Mouse (Mus musculus): Measurements from ENCODE around the gene Myocd. TPM values are rescaled to one million over a fixed set of nuclear protein-coding genes. Genes with fewer than 3 reads are reported as not detected.

Gene Myocd
- polyA plus RNA-seq (2015; fragmentation: Nextera tagmentation; extraction: Ambion mirVana): 4.5 and 7.7 TPM in 2 replicates

- Histone ChIP-seq H3K9ac (replicated peaks; ENCODE audit: low read length) (peak within 1 kb of the TSS; percentile 62), H3K4me2 (replicated peaks; ENCODE audit: low read depth, low read length) (peak within 1 kb of the TSS; percentile 87), H3K36me3 (ENCODE audit: insufficient read depth, low read length) (no peaks in the 10 kb centered on the region), H3K4me1 (ENCODE audit: insufficient read depth, low read length) (peaks cover 13% of the 10 kb centered on the region), H3K27me3 (ENCODE audit: insufficient read depth, low read length) (peaks cover 3% of the 10 kb centered on the region; the same call in 1 of the 2 replicates), H3K9me3 (ENCODE audit: low read length) (no peaks in the 10 kb centered on the region), H3K4me3 (ENCODE audit: low read length) (peak within 1 kb of the TSS; percentile 53), H3K27ac (ENCODE audit: low read length) (no peak within 1 kb of the TSS)
- peak; percentile 90 for ATAC-seq (ENCODE audit: low FRiP score, low TSS enrichment)
- under 1% methylated on average over 37 of the region's 37 CpGs for WGBS
These were observed at the start of gene Myocd for GRCm38 (mm10) chr11:65269851-65270473. TSS of gene Myocd (minus strand) at chr11:65269989.

GRCm38 (mm10) chr11:65303824-65304223, 34.0 kb upstream of the Myocd start:
- H3K9ac ChIP-seq (replicated peaks; ENCODE audit: low read length): no peak overlapping the region
- no peak for ATAC-seq (ENCODE audit: low FRiP score, low TSS enrichment)
- 41% methylated on average over 3 of the region's 3 CpGs for WGBS

GRCm38 (mm10) chr11:65294128-65294833, 24.5 kb upstream of the Myocd start:
- H3K4me2 ChIP-seq (replicated peaks; ENCODE audit: low read depth, low read length): no peak overlapping the region
- ATAC-seq (ENCODE audit: low FRiP score, low TSS enrichment): no peak
- 87% methylated on average over 10 of the region's 10 CpGs for WGBS

More at GRCm38 (mm10) chr11:65303824-65304223, 34.0 kb upstream of the Myocd start:
- Histone ChIP-seq H3K27ac (ENCODE audit: low read length) (no peak overlapping the region), H3K4me3 (ENCODE audit: low read length) (no peak overlapping the region), H3K9me3 (ENCODE audit: low read length) (no peaks in the 10 kb centered on the region), H3K36me3 (ENCODE audit: insufficient read depth, low read length) (no peaks in the 10 kb centered on the region), H3K4me1 (ENCODE audit: insufficient read depth, low read length) (no peaks in the 10 kb centered on the region), H3K4me2 (replicated peaks; ENCODE audit: low read depth, low read length) (no peak overlapping the region), H3K27me3 (ENCODE audit: insufficient read depth, low read length) (no peaks in the 10 kb centered on the region)

GRCm38 (mm10) chr11:65292994-65293393, 23.2 kb upstream of the Myocd start:
- Histone ChIP-seq H3K36me3 (ENCODE audit: insufficient read depth, low read length) (no peaks in the 10 kb centered on the region), H3K27ac (ENCODE audit: low read length) (no peak overlapping the region), H3K9me3 (ENCODE audit: low read length) (no peaks in the 10 kb centered on the region), H3K9ac (replicated peaks; ENCODE audit: low read length) (no peak overlapping the region), H3K27me3 (ENCODE audit: insufficient read depth, low read length) (no peaks in the 10 kb centered on the region; the same call in 1 of the 2 replicates), H3K4me2 (replicated peaks; ENCODE audit: low read depth, low read length) (no peak overlapping the region), H3K4me1 (ENCODE audit: insufficient read depth, low read length) (no peaks in the 10 kb centered on the region), H3K4me3 (ENCODE audit: low read length) (no peak overlapping the region)
- ATAC-seq (ENCODE audit: low FRiP score, low TSS enrichment): no peak

More at GRCm38 (mm10) chr11:65294128-65294833, 24.5 kb upstream of the Myocd start:
- no peaks in the 10 kb centered on the region for H3K36me3 ChIP-seq (ENCODE audit: insufficient read depth, low read length)
- no peak overlapping the region for H3K4me3 ChIP-seq (ENCODE audit: low read length)
- H3K9me3 ChIP-seq (ENCODE audit: low read length): no peaks in the 10 kb centered on the region
- H3K27me3 ChIP-seq (ENCODE audit: insufficient read depth, low read length): no peaks in the 10 kb centered on the region; the same call in 1 of the 2 replicates
- H3K27ac ChIP-seq (ENCODE audit: low read length): no peak overlapping the region
- no peak overlapping the region for H3K9ac ChIP-seq (replicated peaks; ENCODE audit: low read length)
- no peaks in the 10 kb centered on the region for H3K4me1 ChIP-seq (ENCODE audit: insufficient read depth, low read length)

GRCm38 (mm10) chr11:65287706-65288105, 17.9 kb upstream of the Myocd start:
- H3K4me1 ChIP-seq (ENCODE audit: insufficient read depth, low read length): no peaks in the 10 kb centered on the region
- H3K27me3 ChIP-seq (ENCODE audit: insufficient read depth, low read length): no peaks in the 10 kb centered on the region
- no peaks in the 10 kb centered on the region for H3K9me3 ChIP-seq (ENCODE audit: low read length)
- H3K27ac ChIP-seq (ENCODE audit: low read length): no peak overlapping the region
- no peak overlapping the region for H3K4me2 ChIP-seq (replicated peaks; ENCODE audit: low read depth, low read length)
- H3K36me3 ChIP-seq (ENCODE audit: insufficient read depth, low read length): no peaks in the 10 kb centered on the region
- ATAC-seq (ENCODE audit: low FRiP score, low TSS enrichment): no peak
- WGBS: 90% methylated on average over 8 of the region's 8 CpGs
- no peak overlapping the region for H3K9ac ChIP-seq (replicated peaks; ENCODE audit: low read length)
- no peak overlapping the region for H3K4me3 ChIP-seq (ENCODE audit: low read length)

GRCm38 (mm10) chr11:65286211-65286610, 16.4 kb upstream of the Myocd start:
- no peak for ATAC-seq (ENCODE audit: low FRiP score, low TSS enrichment)
- Histone ChIP-seq H3K27me3 (ENCODE audit: insufficient read depth, low read length) (no peaks in the 10 kb centered on the region), H3K4me3 (ENCODE audit: low read length) (no peak overlapping the region), H3K27ac (ENCODE audit: low read length) (no peak overlapping the region), H3K9ac (replicated peaks; ENCODE audit: low read length) (no peak overlapping the region), H3K4me1 (ENCODE audit: insufficient read depth, low read length) (no peaks in the 10 kb centered on the region), H3K36me3 (ENCODE audit: insufficient read depth, low read length) (no peaks in the 10 kb centered on the region), H3K4me2 (replicated peaks; ENCODE audit: low read depth, low read length) (no peak overlapping the region), H3K9me3 (ENCODE audit: low read length) (no peaks in the 10 kb centered on the region)
- WGBS: 81% methylated on average over 2 of the region's 2 CpGs

- Histone ChIP-seq H3K4me2 (replicated peaks; ENCODE audit: low read depth, low read length) (no peak overlapping the region), H3K4me3 (ENCODE audit: low read length) (no peak overlapping the region), H3K4me1 (ENCODE audit: insufficient read depth, low read length) (peaks cover 6% of the 10 kb centered on the region), H3K27me3 (ENCODE audit: insufficient read depth, low read length) (peaks cover 6% of the 10 kb centered on the region; the same call in 1 of the 2 replicates), H3K27ac (ENCODE audit: low read length) (no peak overlapping the region), H3K36me3 (ENCODE audit: insufficient read depth, low read length) (no peaks in the 10 kb centered on the region), H3K9ac (replicated peaks; ENCODE audit: low read length) (no peak overlapping the region), H3K9me3 (ENCODE audit: low read length) (no peaks in the 10 kb centered on the region)
- ATAC-seq (ENCODE audit: low FRiP score, low TSS enrichment): no peak
- 82% methylated on average over 6 of the region's 6 CpGs for WGBS
These were observed 5.7 kb upstream of the Myocd start for GRCm38 (mm10) chr11:65275441-65275840.

GRCm38 (mm10) chr11:65271000-65271399, 1.2 kb upstream of the Myocd start:
- peak overlapping the region; percentile 87 for H3K4me2 ChIP-seq (replicated peaks; ENCODE audit: low read depth, low read length)
- H3K4me1 ChIP-seq (ENCODE audit: insufficient read depth, low read length): peaks cover 13% of the 10 kb centered on the region
- no peak overlapping the region; the same call in 1 of the 2 replicates for H3K4me3 ChIP-seq (ENCODE audit: low read length)
- H3K27me3 ChIP-seq (ENCODE audit: insufficient read depth, low read length): peaks cover 3% of the 10 kb centered on the region; the same call in 1 of the 2 replicates
- H3K9ac ChIP-seq (replicated peaks; ENCODE audit: low read length): no peak overlapping the region
- H3K36me3 ChIP-seq (ENCODE audit: insufficient read depth, low read length): no peaks in the 10 kb centered on the region
- no peak overlapping the region for H3K27ac ChIP-seq (ENCODE audit: low read length)
- WGBS: 19% methylated on average over 4 of the region's 4 CpGs
- ATAC-seq (ENCODE audit: low FRiP score, low TSS enrichment): no peak
- no peaks in the 10 kb centered on the region for H3K9me3 ChIP-seq (ENCODE audit: low read length)

- 36% methylated on average over 4 of the region's 4 CpGs for WGBS
- no peaks in the 10 kb centered on the region for H3K9me3 ChIP-seq (ENCODE audit: low read length)
- H3K27me3 ChIP-seq (ENCODE audit: insufficient read depth, low read length): peaks cover 3% of the 10 kb centered on the region; the same call in 1 of the 2 replicates
- H3K4me3 ChIP-seq (ENCODE audit: low read length): no peak overlapping the region
- no peak overlapping the region for H3K4me2 ChIP-seq (replicated peaks; ENCODE audit: low read depth, low read length)
- H3K4me1 ChIP-seq (ENCODE audit: insufficient read depth, low read length): peaks cover 13% of the 10 kb centered on the region
- no peak overlapping the region for H3K27ac ChIP-seq (ENCODE audit: low read length)
- no peak overlapping the region for H3K9ac ChIP-seq (replicated peaks; ENCODE audit: low read length)
- no peaks in the 10 kb centered on the region for H3K36me3 ChIP-seq (ENCODE audit: insufficient read depth, low read length)
- ATAC-seq (ENCODE audit: low FRiP score, low TSS enrichment): no peak
These were observed 1.5 kb downstream of the Myocd start for GRCm38 (mm10) chr11:65268310-65268709.

- 36% methylated on average over 6 of the region's 6 CpGs for WGBS
- Histone ChIP-seq H3K27ac (ENCODE audit: low read length) (no peak overlapping the region), H3K4me2 (replicated peaks; ENCODE audit: low read depth, low read length) (no peak overlapping the region), H3K27me3 (ENCODE audit: insufficient read depth, low read length) (0 out of 2 replicates have a peak, but pooled peaks cover 3% of the 10 kb centered on the region), H3K4me1 (ENCODE audit: insufficient read depth, low read length) (no peaks in the 10 kb centered on the region), H3K9ac (replicated peaks; ENCODE audit: low read length) (no peak overlapping the region), H3K36me3 (ENCODE audit: insufficient read depth, low read length) (no peaks in the 10 kb centered on the region), H3K4me3 (ENCODE audit: low read length) (no peak overlapping the region), H3K9me3 (ENCODE audit: low read length) (no peaks in the 10 kb centered on the region)
- ATAC-seq (ENCODE audit: low FRiP score, low TSS enrichment): no peak
These were observed 6.3 kb downstream of the Myocd start for GRCm38 (mm10) chr11:65263466-65263865.

Data from kidney, embryonic 16.5 days (tissue).